Mouse (Mus musculus) MEL (cell line): ENCODE measurements around the gene Ncam1.

Experiments used
- BHLHE40 ChIP-seq: IDR thresholded peaks from 2 replicates; pipeline ENCODE4 v1.6.1; 2012; ENCODE audit warnings: low read depth, mild to moderate bottlenecking, inconsistent platforms, low read length, improper control_type of control experiment, borderline replicate concordance
- CHD2 ChIP-seq: IDR thresholded peaks from 2 replicates; pipeline ENCODE4 v1.6.1; 2011; ENCODE audit warnings: low read length, improper control_type of control experiment
- CTCF ChIP-seq, 3 experiments: IDR thresholded peaks in 2 of 3; conservative IDR thresholded peaks in 1 of 3; 2 replicates each; pipeline ENCODE4 v1.5.1; 2011 to 2012; ENCODE audit warnings: low read length in 3 of 3, low read depth in 2 of 3, mild to moderate bottlenecking in 2 of 3, improper control_type of control experiment in 1 of 3, inconsistent platforms in 1 of 3, mixed read lengths in 1 of 3, moderate library complexity in 1 of 3; ENCODE audit not compliant: control insufficient read depth in 1 of 3, insufficient read depth in 1 of 3, poor library complexity in 1 of 3, severe bottlenecking in 1 of 3
- E2F4 ChIP-seq: IDR thresholded peaks from 2 replicates; pipeline ENCODE4 v1.6.1; 2011; ENCODE audit warnings: low read depth, low read length, improper control_type of control experiment, borderline replicate concordance
- EP300 ChIP-seq, 2 experiments: IDR thresholded peaks; 2 replicates each; pipeline ENCODE4 v1.6.1; 2011; ENCODE audit warnings: improper control_type of control experiment in 2 of 2, low read length in 2 of 2, low read depth in 1 of 2, mild to moderate bottlenecking in 1 of 2
- GATA1 ChIP-seq: IDR thresholded peaks from 2 replicates; pipeline ENCODE4 v1.6.1; 2011; ENCODE audit warnings: low read depth, low read length, improper control_type of control experiment
- JUND ChIP-seq: IDR thresholded peaks from 2 replicates; pipeline ENCODE4 v1.6.1; 2011; ENCODE audit warnings: low read depth, mild to moderate bottlenecking, improper control_type of control experiment, low read length
- MAZ ChIP-seq: IDR thresholded peaks from 2 replicates; pipeline ENCODE4 v1.6.1; 2012; ENCODE audit warnings: low read depth, mild to moderate bottlenecking, inconsistent platforms, low read length, improper control_type of control experiment
- MEF2A ChIP-seq: IDR thresholded peaks from 2 replicates; pipeline ENCODE4 v1.6.1; 2014; ENCODE audit warnings: low read depth, mild to moderate bottlenecking, inconsistent platforms, low read length, improper control_type of control experiment; ENCODE audit not compliant: poor library complexity, insufficient replicate concordance, severe bottlenecking; ENCODE audit errors: extremely low read depth
- MYC ChIP-seq: IDR thresholded peaks from 2 replicates; pipeline ENCODE4 v1.6.1; 2011; ENCODE audit warnings: low read depth, mild to moderate bottlenecking, low read length, improper control_type of control experiment, moderate library complexity
- POLR2A ChIP-seq, 2 experiments: IDR thresholded peaks; 2 replicates each; pipeline ENCODE4 v1.6.1; 2011 to 2012; ENCODE audit warnings: low read length in 2 of 2, mild to moderate bottlenecking in 2 of 2, control low read depth in 1 of 2, improper control_type of control experiment in 1 of 2, low read depth in 1 of 2, moderate library complexity in 1 of 2; ENCODE audit not compliant: control insufficient read depth in 1 of 2, insufficient read depth in 1 of 2, poor library complexity in 1 of 2
- TBP ChIP-seq: IDR thresholded peaks from 2 replicates; pipeline ENCODE4 v1.8.0; 2011; ENCODE audit warnings: low read depth, low read length, improper control_type of control experiment
- TCF12 ChIP-seq: IDR thresholded peaks from 2 replicates; pipeline ENCODE4 v1.6.1; 2014; ENCODE audit warnings: low read depth, mild to moderate bottlenecking, inconsistent platforms, low read length, improper control_type of control experiment, moderate library complexity

DNA sequence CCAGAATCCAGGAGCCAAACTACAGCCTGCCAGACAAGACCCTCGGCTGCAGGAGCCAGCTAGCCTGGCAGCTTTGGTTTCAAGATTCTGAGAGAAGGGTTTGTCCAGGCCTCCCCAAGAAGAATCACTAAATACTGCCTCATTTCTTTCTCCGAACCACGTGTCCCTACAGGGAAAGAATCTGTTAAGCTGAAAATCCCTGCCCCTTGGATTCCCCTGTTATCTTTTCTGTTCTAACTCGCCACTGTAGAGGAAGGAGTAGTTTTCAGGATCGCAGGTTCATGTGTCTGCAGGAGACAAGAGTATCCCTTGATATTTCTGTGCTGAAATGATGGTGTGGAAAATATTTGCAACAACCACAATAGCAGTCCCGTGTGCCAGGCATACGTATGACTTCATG is 310.5 kb downstream of the Ncam1 start:
- TF ChIP-seq CTCF (IDR thresholded peaks at IDR 0.05 in 2 of 3, conservative IDR thresholded peaks at IDR 0.05 in 1 of 3; ENCODE audit: control insufficient read depth in 1 of 3, insufficient read depth in 1 of 3, low read depth in 2 of 3, low read length in 3 of 3, poor library complexity in 1 of 3, severe bottlenecking in 1 of 3): no peak
- no peak for TF ChIP-seq POLR2A (IDR thresholded peaks at IDR 0.05; ENCODE audit: control insufficient read depth in 1 of 2, insufficient read depth in 1 of 2, low read depth in 1 of 2, low read length in 2 of 2, poor library complexity in 1 of 2)
- TF ChIP-seq TCF12: no peak
- TF ChIP-seq MYC: no peak
- TF ChIP-seq JUND: no peak
- no peak for TF ChIP-seq TBP
- TF ChIP-seq MAZ: no peak
- TF ChIP-seq GATA1: no peak
- TF ChIP-seq E2F4: no peak
- TF ChIP-seq CHD2: no peak
- no peak for TF ChIP-seq MEF2A
- no peak for TF ChIP-seq EP300 (IDR thresholded peaks at IDR 0.05; ENCODE audit: low read depth in 1 of 2, low read length in 2 of 2)
- TF ChIP-seq BHLHE40: no peak
